Mouse (Mus musculus) hindbrain, postnatal 0 days (tissue): Measurements from ENCODE around the gene Sh3glb1. TPM values are rescaled to one million over a fixed set of nuclear protein-coding genes. Genes with fewer than 3 reads are reported as not detected.

Experiments used
- ATAC-seq: fragments of 200-750 bp; cut with Nextera tagmentation; 2 replicates; pipeline ENCODE4 v1.8.0; 2017; ENCODE audit warnings: mild to moderate bottlenecking, moderate TSS enrichment, moderate library complexity
- DNase-seq: peaks from one replicate; pipeline ENCODE4 v3.0.0-alpha.2; 2015; ENCODE audit warnings: low spot score
- H3K27ac ChIP-seq: fragments of 300-500 bp; sonication (generic); 2 replicates; pipeline ENCODE4 v1.5.1; 2014; ENCODE audit warnings: mild to moderate bottlenecking
- H3K27me3 ChIP-seq: fragments of 300-500 bp; sonication (generic); 2 replicates; pipeline ENCODE4 v1.6.1; 2014; ENCODE audit warnings: low read length, mixed read lengths; ENCODE audit not compliant: insufficient read depth
- H3K36me3 ChIP-seq: fragments of 300-500 bp; sonication (generic); 2 replicates; pipeline ENCODE4 v1.6.1; 2014; ENCODE audit warnings: low read length, mixed read lengths; ENCODE audit not compliant: insufficient read depth
- H3K4me1 ChIP-seq: fragments of 300-500 bp; sonication (generic); 2 replicates; pipeline ENCODE4 v1.6.1; 2014; ENCODE audit warnings: antibody characterized with exemption, low read length, mixed read lengths; ENCODE audit not compliant: insufficient read depth
- H3K4me2 ChIP-seq: fragments of 300-500 bp; sonication (generic); 2 replicates; pipeline ENCODE4 v1.6.1; 2014; ENCODE audit warnings: low read depth, mild to moderate bottlenecking, low read length, moderate library complexity, mixed read lengths
- H3K4me3 ChIP-seq: fragments of 300-500 bp; sonication (generic); 2 replicates; pipeline ENCODE4 v1.5.1; 2014; ENCODE audit warnings: low read length
- H3K9ac ChIP-seq: fragments of 300-500 bp; sonication (generic); replicated peaks from 2 replicates; pipeline ENCODE4 v1.6.1; 2014; ENCODE audit warnings: mild to moderate bottlenecking, low read length, moderate library complexity, mixed read lengths
- H3K9me3 ChIP-seq: fragments of 300-500 bp; sonication (generic); 2 replicates; pipeline ENCODE4 v1.6.1; 2016; ENCODE audit warnings: low read length, mixed read lengths
- CTCF ChIP-seq: IDR thresholded peaks from 2 replicates; pipeline ENCODE4 v1.5.1; 2016; ENCODE audit warnings: antibody characterized with exemption, control low read depth, low read depth
- WGBS: fragments of 180-500 bp; shearing (Covaris S2); extraction: QIAGEN DNeasy Blood & Tissue Kit; methylation state at CpG from one replicate; pipeline ENCODE4 v1.1.7; 2014; 5-methylcytosine and 5-hydroxymethylcytosine counted together
- polyA plus RNA-seq: library from polyadenylated mRNA; unstranded; fragments of >200 nt; fragmentation: Nextera tagmentation; extraction: Ambion mirVana; gene quantifications from 2 replicates; pipeline ENCODE4 v1.2.1, GENCODE M21; 2015
- total RNA-seq: library from RNA; depleted of rRNA; stranded (reverse); fragments of >200 nt; gene quantifications from 2 replicates; pipeline ENCODE4 v1.2.3, GENCODE M21; 2014

Gene Sh3glb1
- total and polyA plus RNA-seq, 2 experiments from 2014 or later, result 61.3 to 118 TPM

GRCm38 (mm10) chr3:144677751-144678150, 42.4 kb downstream of the Sh3glb1 start:
- Histone ChIP-seq H3K4me3 (no peak overlapping the region), H3K4me1 (no peaks in the 10 kb centered on the region), H3K9me3 (no peaks in the 10 kb centered on the region), H3K9ac (no peak overlapping the region), H3K27ac (no peak overlapping the region), H3K4me2 (no peak overlapping the region), H3K27me3 (no peaks in the 10 kb centered on the region), H3K36me3 (no peaks in the 10 kb centered on the region)
- TF ChIP-seq CTCF, result no peak
- ATAC-seq (no peak), DNase-seq (no peak)
- 92% methylated on average over 6 of the region's 6 CpGs for WGBS

GRCm38 (mm10) chr3:144676249-144676648, 43.9 kb downstream of the Sh3glb1 start:
- H3K4me1 ChIP-seq, result no peaks in the 10 kb centered on the region
- H3K27me3 ChIP-seq, result no peaks in the 10 kb centered on the region
- H3K36me3 ChIP-seq, result no peaks in the 10 kb centered on the region
- ATAC-seq (no peak), DNase-seq (no peak)
- H3K9me3 ChIP-seq, result no peaks in the 10 kb centered on the region
- no peak overlapping the region for H3K4me3 ChIP-seq
- no peak for TF ChIP-seq CTCF
- no peak overlapping the region for H3K4me2 ChIP-seq
- WGBS, result 85% methylated on average over 9 of the region's 9 CpGs
- H3K27ac ChIP-seq, result no peak overlapping the region
- no peak overlapping the region for H3K9ac ChIP-seq

- no peak overlapping the region for H3K9ac ChIP-seq
- no peaks in the 10 kb centered on the region for H3K4me1 ChIP-seq
- H3K36me3 ChIP-seq, result no peaks in the 10 kb centered on the region
- H3K4me2 ChIP-seq, result no peak overlapping the region
- TF ChIP-seq CTCF, result no peak
- H3K27ac ChIP-seq, result no peak overlapping the region
- WGBS, result 69% methylated on average over 8 of the region's 8 CpGs
- ATAC-seq, result no peak
- H3K9me3 ChIP-seq, result no peaks in the 10 kb centered on the region
- no peaks in the 10 kb centered on the region for H3K27me3 ChIP-seq
- DNase-seq, result no peak
- H3K4me3 ChIP-seq, result no peak overlapping the region
These were observed 48.1 kb downstream of the Sh3glb1 start for GRCm38 (mm10) chr3:144672016-144672415.

- H3K4me3 ChIP-seq, result no peak overlapping the region
- H3K9me3 ChIP-seq, result no peaks in the 10 kb centered on the region
- no peak overlapping the region for H3K4me2 ChIP-seq
- H3K36me3 ChIP-seq, result no peaks in the 10 kb centered on the region
- ATAC-seq (no peak), DNase-seq (no peak)
- 56% methylated on average over 14 of the region's 14 CpGs for WGBS
- H3K4me1 ChIP-seq, result no peaks in the 10 kb centered on the region
- TF ChIP-seq CTCF, result no peak
- H3K9ac ChIP-seq, result no peak overlapping the region
- H3K27ac ChIP-seq, result no peak overlapping the region
- H3K27me3 ChIP-seq, result no peaks in the 10 kb centered on the region
These were observed 49.9 kb downstream of the Sh3glb1 start for GRCm38 (mm10) chr3:144669944-144670874.

- H3K4me3 ChIP-seq, result no peak overlapping the region
- H3K9me3 ChIP-seq, result no peaks in the 10 kb centered on the region
- H3K4me2 ChIP-seq, result no peak overlapping the region
- no peaks in the 10 kb centered on the region for H3K4me1 ChIP-seq
- no peaks in the 10 kb centered on the region for H3K27me3 ChIP-seq
- 74% methylated on average over 11 of the region's 11 CpGs for WGBS
- H3K27ac ChIP-seq, result no peak overlapping the region
- TF ChIP-seq CTCF, result no peak
- H3K9ac ChIP-seq, result no peak overlapping the region
- ATAC-seq (no peak), DNase-seq (no peak)
- no peaks in the 10 kb centered on the region for H3K36me3 ChIP-seq
These were observed 50.7 kb downstream of the Sh3glb1 start for GRCm38 (mm10) chr3:144669457-144669864.

GRCm38 (mm10) chr3:144668949-144669348, 51.2 kb downstream of the Sh3glb1 start:
- TF ChIP-seq CTCF, result no peak
- WGBS, result 39% methylated on average over 2 of the region's 2 CpGs
- no peak overlapping the region for H3K9ac ChIP-seq
- H3K4me1 ChIP-seq, result no peaks in the 10 kb centered on the region
- no peak overlapping the region for H3K27ac ChIP-seq
- ATAC-seq (peak; percentile 36; the same call in 1 of the 2 replicates), DNase-seq (peak; percentile 33)
- no peaks in the 10 kb centered on the region for H3K36me3 ChIP-seq
- H3K4me3 ChIP-seq, result no peak overlapping the region
- H3K9me3 ChIP-seq, result no peaks in the 10 kb centered on the region
- no peak overlapping the region for H3K4me2 ChIP-seq
- H3K27me3 ChIP-seq, result no peaks in the 10 kb centered on the region

- Histone ChIP-seq H3K36me3 (no peaks in the 10 kb centered on the region), H3K4me1 (no peaks in the 10 kb centered on the region), H3K4me2 (no peak overlapping the region), H3K9me3 (no peaks in the 10 kb centered on the region), H3K9ac (no peak overlapping the region), H3K4me3 (no peak overlapping the region), H3K27ac (no peak overlapping the region), H3K27me3 (no peaks in the 10 kb centered on the region)
- TF ChIP-seq CTCF, result no peak
- WGBS, result 92% methylated on average over 9 of the region's 9 CpGs
- ATAC-seq (no peak), DNase-seq (no peak)
These were observed 52.1 kb downstream of the Sh3glb1 start for GRCm38 (mm10) chr3:144668039-144668438.
